Mouse (Mus musculus): ENCODE measurements around the gene Gas7.

Gene Gas7

GRCm38 (mm10) chr11:67488156-67488555 lies 32.9 kb downstream of the Gas7 start:
- DNase-seq (ENCODE audit: inconsistent ontology term) = no peak

- no peak for DNase-seq (ENCODE audit: inconsistent ontology term)
Measured at GRCm38 (mm10) chr11:67489647-67490175, 34.5 kb downstream of the Gas7 start.

- no peak for DNase-seq (ENCODE audit: inconsistent ontology term)
Measured at GRCm38 (mm10) chr11:67496796-67497195, 41.6 kb downstream of the Gas7 start.

GRCm38 (mm10) chr11:67500115-67500514 lies 44.9 kb downstream of the Gas7 start:
- DNase-seq (ENCODE audit: inconsistent ontology term) = peak; percentile 68

GRCm38 (mm10) chr11:67501468-67502244 lies 46.4 kb downstream of the Gas7 start:
- DNase-seq (ENCODE audit: inconsistent ontology term) = peak; percentile 72

- peak; percentile 74 for DNase-seq (ENCODE audit: inconsistent ontology term)
Measured at GRCm38 (mm10) chr11:67509219-67509876, 54.1 kb downstream of the Gas7 start.

GRCm38 (mm10) chr11:67510831-67511230 lies 55.6 kb downstream of the Gas7 start:
- no peak for DNase-seq (ENCODE audit: inconsistent ontology term)

GRCm38 (mm10) chr11:67513001-67513400 lies 57.8 kb downstream of the Gas7 start:
- no peak for DNase-seq (ENCODE audit: inconsistent ontology term)

- DNase-seq (ENCODE audit: inconsistent ontology term) = no peak
Measured at GRCm38 (mm10) chr11:67514401-67514800, 59.2 kb downstream of the Gas7 start.

GRCm38 (mm10) chr11:67515020-67515911 lies 60.0 kb downstream of the Gas7 start:
- peak; percentile 65 for DNase-seq (ENCODE audit: inconsistent ontology term)

GRCm38 (mm10) chr11:67515912-67516305 lies 60.7 kb downstream of the Gas7 start:
- DNase-seq (ENCODE audit: inconsistent ontology term) = no peak

GRCm38 (mm10) chr11:67517748-67518147 lies 62.5 kb downstream of the Gas7 start:
- no peak for DNase-seq (ENCODE audit: inconsistent ontology term)

GRCm38 (mm10) chr11:67518985-67519384 lies 63.7 kb downstream of the Gas7 start:
- peak; percentile 87 for DNase-seq (ENCODE audit: inconsistent ontology term)

- no peak for DNase-seq (ENCODE audit: inconsistent ontology term)
Measured at GRCm38 (mm10) chr11:67522671-67523070, 67.4 kb downstream of the Gas7 start.

- peak; percentile 54 for DNase-seq (ENCODE audit: inconsistent ontology term)
Measured at GRCm38 (mm10) chr11:67523806-67524205, 68.6 kb downstream of the Gas7 start.

GRCm38 (mm10) chr11:67524731-67525130 lies 69.5 kb downstream of the Gas7 start:
- no peak for DNase-seq (ENCODE audit: inconsistent ontology term)

GRCm38 (mm10) chr11:67525841-67526240 lies 70.6 kb downstream of the Gas7 start:
- DNase-seq (ENCODE audit: inconsistent ontology term) = no peak

- peak; percentile 88 for DNase-seq (ENCODE audit: inconsistent ontology term)
Measured at GRCm38 (mm10) chr11:67526621-67527545, 71.6 kb downstream of the Gas7 start.

GRCm38 (mm10) chr11:67531286-67531685 lies 76.0 kb downstream of the Gas7 start:
- DNase-seq (ENCODE audit: inconsistent ontology term) = no peak

- DNase-seq (ENCODE audit: inconsistent ontology term) = no peak
Measured at GRCm38 (mm10) chr11:67531926-67532565, 76.8 kb downstream of the Gas7 start.

Data from Muller cell, postnatal 12 days (primary cell).